Mouse (Mus musculus): ENCODE results near the gene Jade1. TPM values are rescaled to one million over a fixed set of nuclear protein-coding genes. Genes with fewer than 3 reads are reported as not detected.

Jade1 gene
- total and polyA plus RNA-seq, 3 experiments: 9.6 to 11.0 (median 10.7) TPM

DNA sequence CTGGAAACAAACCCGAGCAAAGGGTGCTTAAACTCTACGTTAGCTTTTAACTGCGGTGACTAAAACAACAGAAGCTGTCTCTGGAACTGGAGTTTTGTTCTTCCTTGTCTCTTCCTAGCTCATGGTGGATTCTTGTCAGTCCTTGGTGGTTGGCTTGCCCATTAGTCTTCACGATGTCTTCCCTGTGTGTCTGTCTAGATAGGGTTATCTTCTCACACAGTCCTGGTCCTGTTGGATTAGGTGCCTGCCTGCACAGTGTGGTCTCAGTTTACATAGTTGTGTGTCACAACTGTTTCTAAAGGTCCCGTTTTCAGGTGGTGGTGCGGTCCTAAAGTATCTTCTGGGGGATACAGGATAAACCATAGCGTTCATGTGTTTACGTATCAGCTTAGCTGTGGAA, 41.5 kb downstream of the Jade1 start:
- no peak overlapping the region for H3K27ac ChIP-seq (ENCODE audit: insufficient read depth, low read depth)
- peaks cover 65 to 94% of the 10 kb centered on the region in 2 experiments for H3K36me3 ChIP-seq (replicated peaks in 1 of 2; ENCODE audit: control insufficient read depth in 1 of 2, insufficient read depth in 1 of 2, low read length in 1 of 2)
- no peak for DNase-seq (ENCODE audit: extremely low read depth)
- no peaks in the 10 kb centered on the region for H3K4me1 ChIP-seq (ENCODE audit: control insufficient read depth in 1 of 2, insufficient read depth in 2 of 2)
- dilution Hi-C loops (cut with MboI; ENCODE audit: extremely low pct_ligation_motif_present, extremely low pct_unique_long_range_greater_than_20kb, low sequenced_read_pairs) (no loop called here), in situ Hi-C loops (cut with MboI; ENCODE audit: low pct_ligation_motif_present, low pct_unique_long_range_greater_than_20kb, low sequenced_read_pairs) (no loop called here)
- H3K4me3 ChIP-seq (replicated peaks in 1 of 3; ENCODE audit: low read depth in 2 of 3, low read length in 2 of 3, poor library complexity in 1 of 3): no peak overlapping the region
- no peaks in the 10 kb centered on the region for H3K9me3 ChIP-seq (replicated peaks; ENCODE audit: low read length)
- no peak for TF ChIP-seq MAX (IDR thresholded peaks at IDR 0.05; ENCODE audit: low read length)
- TF ChIP-seq CHD1 (IDR thresholded peaks at IDR 0.05; ENCODE audit: low read depth, low read length): no peak
- TF ChIP-seq ZC3H11A (IDR thresholded peaks at IDR 0.05; ENCODE audit: low read depth, low read length): no peak
- TF ChIP-seq TCF12 (IDR thresholded peaks at IDR 0.05; ENCODE audit: low read depth, low read length): no peak
- TF ChIP-seq MAFK (IDR thresholded peaks at IDR 0.05; ENCODE audit: insufficient replicate concordance, low read length): no peak
- TF ChIP-seq MAZ (IDR thresholded peaks at IDR 0.05; ENCODE audit: low read depth, low read length): no peak
- TF ChIP-seq GABPA (IDR thresholded peaks at IDR 0.05; ENCODE audit: insufficient replicate concordance, low read depth, low read length): no peak
- no peak for TF ChIP-seq MXI1 (IDR thresholded peaks at IDR 0.05; ENCODE audit: low read depth, low read length)
- TF ChIP-seq NELFE (IDR thresholded peaks at IDR 0.05; ENCODE audit: low read depth, low read length): no peak
- TF ChIP-seq MEF2A (IDR thresholded peaks at IDR 0.05; ENCODE audit: borderline replicate concordance, low read depth, low read length): no peak
- no peak for TF ChIP-seq PAX5 (IDR thresholded peaks at IDR 0.05; ENCODE audit: low read length)
- no peak for TF ChIP-seq POLR2AphosphoS2 (IDR thresholded peaks at IDR 0.05; ENCODE audit: low read depth, low read length)
- no peak for TF ChIP-seq KAT2A (IDR thresholded peaks at IDR 0.05; ENCODE audit: insufficient replicate concordance, low read length)
- TF ChIP-seq ZMIZ1 (IDR thresholded peaks at IDR 0.05; ENCODE audit: low read depth, low read length): no peak
- TF ChIP-seq HCFC1 (IDR thresholded peaks at IDR 0.05; ENCODE audit: low read depth, low read length): no peak
- H3K4me2 ChIP-seq (ENCODE audit: insufficient read depth, low read depth, poor library complexity, severe bottlenecking): no peak overlapping the region
- H3K79me2 ChIP-seq (replicated peaks; ENCODE audit: control insufficient read depth, extremely low read depth, insufficient read depth, poor library complexity, severe bottlenecking): no peaks in the 10 kb centered on the region
- no peaks in the 10 kb centered on the region for H3K27me3 ChIP-seq (replicated peaks)
- no peak overlapping the region for H3K9ac ChIP-seq (ENCODE audit: insufficient read depth, low read depth)

GRCm38 (mm10) chr3:41598412-41598811, 42.9 kb downstream of the Jade1 start:
- Histone ChIP-seq H3K79me2 (replicated peaks; ENCODE audit: control insufficient read depth, extremely low read depth, insufficient read depth, poor library complexity, severe bottlenecking) (no peaks in the 10 kb centered on the region), H3K27ac (ENCODE audit: insufficient read depth, low read depth) (no peak overlapping the region), H3K9me3 (replicated peaks; ENCODE audit: low read length) (no peaks in the 10 kb centered on the region), H3K4me2 (ENCODE audit: insufficient read depth, low read depth, poor library complexity, severe bottlenecking) (no peak overlapping the region), H3K4me1 (ENCODE audit: control insufficient read depth in 1 of 2, insufficient read depth in 2 of 2) (no peaks in the 10 kb centered on the region), H3K9ac (ENCODE audit: insufficient read depth, low read depth) (no peak overlapping the region), H3K4me3 (replicated peaks in 1 of 3; ENCODE audit: low read depth in 2 of 3, low read length in 2 of 3, poor library complexity in 1 of 3) (no peak overlapping the region), H3K36me3 (replicated peaks in 1 of 2; ENCODE audit: control insufficient read depth in 1 of 2, insufficient read depth in 1 of 2, low read length in 1 of 2) (peaks cover 54 to 92% of the 10 kb centered on the region in 2 experiments), H3K27me3 (replicated peaks) (no peaks in the 10 kb centered on the region)
- no peak for DNase-seq (ENCODE audit: extremely low read depth)
- TF ChIP-seq RAD21 (IDR thresholded peaks at IDR 0.05; ENCODE audit: low read depth, low read length): no peak
- TF ChIP-seq CHD1 (IDR thresholded peaks at IDR 0.05; ENCODE audit: low read depth, low read length): no peak
- TF ChIP-seq SIN3A (IDR thresholded peaks at IDR 0.05; ENCODE audit: low read length): no peak
- no peak for TF ChIP-seq MXI1 (IDR thresholded peaks at IDR 0.05; ENCODE audit: low read depth, low read length)
- TF ChIP-seq MAFK (IDR thresholded peaks at IDR 0.05; ENCODE audit: insufficient replicate concordance, low read length): no peak
- no peak for TF ChIP-seq JUN (IDR thresholded peaks at IDR 0.05; ENCODE audit: insufficient read depth, low read depth, low read length)
- no peak for TF ChIP-seq ZC3H11A (IDR thresholded peaks at IDR 0.05; ENCODE audit: low read depth, low read length)
- no peak for TF ChIP-seq E2F4 (IDR thresholded peaks at IDR 0.05; ENCODE audit: insufficient replicate concordance, low read depth, low read length)
- TF ChIP-seq MAZ (IDR thresholded peaks at IDR 0.05; ENCODE audit: low read depth, low read length): no peak
- no peak for TF ChIP-seq NRF1 (IDR thresholded peaks at IDR 0.05; ENCODE audit: low read depth, low read length)
- dilution Hi-C loops (cut with MboI; ENCODE audit: extremely low pct_ligation_motif_present, extremely low pct_unique_long_range_greater_than_20kb, low sequenced_read_pairs) (no loop called here), in situ Hi-C loops (cut with MboI; ENCODE audit: low pct_ligation_motif_present, low pct_unique_long_range_greater_than_20kb, low sequenced_read_pairs) (no loop called here)
